Mouse (Mus musculus) left cerebral cortex, adult 8-10 months (tissue): ENCODE measurements around the gene Rftn1. TPM values are rescaled to one million over a fixed set of nuclear protein-coding genes. Genes with fewer than 3 reads are reported as not detected.
A peak's percentile ranks its signal among the peaks of the same experiment; 100 is the strongest.

Source experiments
- DNase-seq, 2 experiments: peaks; one replicate each; pipeline ENCODE4 v3.0.0; 2022; ENCODE audit warnings: low spot score in 2 of 2
- total RNA-seq, 4 experiments: library from RNA; stranded (reverse); gene quantifications; 2 replicates each; pipeline ENCODE4 v1.2.4; 2022

The Rftn1 gene
- total RNA-seq, 4 experiments from 2014 or later, result 11.5 to 15.3 (median 13.1) TPM

DNA sequence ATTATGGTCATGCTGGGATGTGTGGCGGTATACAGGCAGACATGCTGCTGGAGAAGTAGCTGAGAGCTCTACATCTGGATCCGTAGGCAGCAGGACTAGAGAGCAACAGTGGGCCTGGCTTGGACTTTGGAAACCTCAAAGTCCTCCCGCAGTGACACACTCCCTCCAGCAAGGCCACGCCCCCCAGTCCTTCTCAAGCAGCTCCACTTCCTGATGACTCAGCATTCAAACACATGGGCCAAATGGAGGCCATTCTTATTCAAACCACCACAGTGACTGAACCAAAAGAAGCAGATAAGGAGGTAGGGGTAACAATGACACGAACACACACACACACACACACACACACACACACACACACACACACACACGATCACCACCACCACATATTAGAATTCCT lies 17.7 kb downstream of the Rftn1 start:
- no peak for DNase-seq

DNA sequence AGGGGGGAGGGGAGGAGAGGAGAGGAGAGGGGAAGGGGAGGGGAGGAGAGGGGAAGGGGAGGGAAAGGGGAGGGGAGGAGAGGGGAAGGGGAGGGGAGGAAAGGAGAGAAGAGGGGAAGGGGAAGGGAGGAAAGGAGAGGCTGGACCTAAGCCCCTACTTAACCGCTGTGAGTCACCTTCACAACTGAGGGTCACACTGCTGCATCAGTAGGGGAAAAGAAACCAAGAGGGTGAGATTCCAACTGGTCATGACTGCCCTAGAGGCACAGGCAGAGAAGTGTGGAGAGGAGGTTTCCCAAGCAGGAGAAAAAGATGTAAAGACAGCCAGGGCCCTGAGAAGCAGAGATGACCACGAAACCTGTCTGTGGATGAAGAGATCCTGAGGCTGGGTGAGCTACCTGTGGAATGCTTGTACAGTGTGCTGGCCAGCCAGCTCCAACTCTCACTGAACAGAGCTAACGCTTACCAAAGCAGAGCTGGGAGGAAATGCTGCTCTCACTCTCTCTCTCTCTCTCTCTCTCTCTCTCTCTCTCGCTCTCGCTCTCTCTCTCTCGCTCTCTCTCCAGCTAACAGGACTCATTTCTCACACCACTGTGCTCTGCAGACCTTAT lies 19.4 kb downstream of the Rftn1 start:
- DNase-seq, result no peak

DNA sequence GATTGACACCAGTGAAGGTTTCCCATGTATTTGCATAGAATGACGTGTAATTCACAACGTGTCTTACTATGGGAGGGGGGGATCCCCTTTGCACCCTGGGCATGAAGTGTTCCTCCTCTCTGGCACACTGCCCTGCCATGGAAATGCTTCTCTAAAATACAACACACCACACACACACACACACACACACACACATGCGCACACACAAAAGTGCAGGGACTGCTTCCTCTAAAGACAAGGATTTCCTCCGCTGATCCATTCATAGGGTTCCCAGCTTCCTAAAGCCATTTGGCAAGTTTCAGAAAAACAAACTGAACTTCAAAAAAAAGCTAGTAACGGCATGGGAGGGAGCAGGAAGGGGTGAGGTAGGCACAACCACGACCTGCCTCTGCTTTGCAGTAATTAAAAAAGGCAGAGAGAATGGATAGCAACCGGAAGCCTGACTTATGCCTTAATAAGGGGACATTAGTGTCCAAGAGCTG lies 20.5 kb downstream of the Rftn1 start:
- DNase-seq, result no peak

DNA sequence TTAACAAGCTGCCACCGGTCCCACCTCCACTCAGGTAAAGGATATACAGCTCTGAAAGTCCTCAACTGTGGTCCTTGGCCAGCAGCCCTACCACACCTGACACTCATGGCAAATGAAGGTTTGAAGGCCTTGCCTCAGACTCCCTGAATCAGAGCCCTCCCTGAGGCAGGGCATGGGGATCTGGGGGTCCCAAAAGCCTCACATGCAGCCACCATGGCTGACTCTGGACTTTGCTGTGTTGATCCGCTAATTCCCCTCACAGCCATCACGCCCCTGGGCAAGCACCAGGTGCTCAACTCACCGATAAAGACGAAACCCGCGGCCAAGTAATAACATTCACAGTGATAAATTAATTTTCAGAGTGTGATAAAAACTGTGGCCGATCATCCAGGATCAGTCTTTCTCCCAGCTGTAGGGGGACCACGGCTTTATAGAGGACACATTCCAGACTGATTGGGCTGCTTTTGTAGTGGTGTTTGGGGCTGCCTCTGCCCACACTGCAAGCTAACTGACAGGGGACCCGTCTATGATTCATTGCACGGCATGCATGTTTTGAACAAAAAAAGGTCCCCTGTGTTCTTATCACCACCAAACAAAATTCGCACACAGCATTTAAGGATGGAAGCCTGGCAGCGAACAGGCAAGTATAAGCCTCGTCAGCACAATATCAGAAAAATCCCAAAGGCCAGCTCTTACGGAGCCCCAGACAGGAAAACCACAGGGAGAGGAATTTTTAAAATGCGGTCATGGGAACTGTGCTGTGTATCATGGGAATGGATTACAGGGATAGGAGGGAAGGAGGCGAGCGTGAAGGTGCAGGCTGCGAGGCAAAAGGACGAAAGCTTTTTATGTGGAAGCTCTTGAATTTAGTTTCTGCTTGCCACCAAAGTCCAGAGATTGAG lies 29.3 kb downstream of the Rftn1 start:
- DNase-seq, result no peak

DNA sequence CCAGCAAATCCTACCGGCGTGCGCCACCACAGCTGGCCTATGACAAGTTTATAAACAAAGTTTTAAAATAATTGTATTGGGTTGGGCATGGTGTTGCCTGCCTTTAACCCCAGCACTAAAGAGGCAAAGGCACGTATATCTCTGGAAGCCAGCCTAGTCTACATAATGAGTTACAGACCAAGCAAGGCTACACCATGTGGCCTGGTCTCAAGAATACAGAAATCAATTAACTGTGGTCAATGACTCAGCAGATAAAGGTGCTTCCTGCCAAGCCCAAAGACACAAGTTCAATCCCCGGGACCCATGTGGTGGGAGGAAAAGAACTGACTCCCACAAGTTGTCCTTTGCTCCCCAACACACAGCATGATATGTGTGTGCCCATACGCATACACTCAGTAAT lies 30.1 kb downstream of the Rftn1 start:
- DNase-seq, result no peak

DNA sequence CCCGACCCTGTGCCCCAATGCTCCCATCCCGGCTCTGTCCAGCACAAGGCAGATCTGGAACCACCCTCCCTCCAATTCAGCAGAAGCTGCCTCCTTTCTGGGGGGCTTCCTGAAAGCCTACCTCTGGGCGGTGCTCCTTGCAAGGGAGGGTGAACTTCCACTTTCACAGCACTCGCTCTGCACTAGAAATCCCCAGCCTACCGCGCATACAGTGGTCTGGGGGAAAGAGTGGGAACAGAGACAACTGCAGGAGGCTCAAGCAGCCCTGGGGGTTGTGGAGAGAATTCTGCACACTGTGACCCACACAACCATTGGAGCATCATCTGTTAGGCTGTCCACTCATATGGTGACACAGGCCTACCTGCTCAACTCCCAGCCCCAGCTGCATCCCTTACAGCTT lies 30.7 kb downstream of the Rftn1 start:
- no peak for DNase-seq

DNA sequence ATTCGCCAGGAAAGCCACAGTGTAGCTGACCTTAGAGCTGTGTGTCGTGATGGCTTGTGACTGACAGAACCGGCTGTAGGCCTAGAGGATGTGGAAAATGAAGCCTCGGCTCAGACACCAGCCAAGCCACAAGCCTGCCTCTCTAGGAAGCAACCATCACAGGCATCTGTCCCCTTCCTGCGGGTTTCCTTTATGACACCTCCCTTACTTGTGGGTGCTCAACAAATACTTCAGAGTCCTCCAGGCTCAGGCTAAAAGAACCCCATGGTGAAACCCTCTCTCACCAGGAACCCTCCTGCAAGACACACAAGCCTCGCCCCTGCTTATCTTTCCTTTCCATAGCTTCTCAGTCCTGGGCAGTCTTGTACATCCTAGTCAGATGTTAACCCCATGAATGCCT lies 31.9 kb downstream of the Rftn1 start:
- no peak for DNase-seq

DNA sequence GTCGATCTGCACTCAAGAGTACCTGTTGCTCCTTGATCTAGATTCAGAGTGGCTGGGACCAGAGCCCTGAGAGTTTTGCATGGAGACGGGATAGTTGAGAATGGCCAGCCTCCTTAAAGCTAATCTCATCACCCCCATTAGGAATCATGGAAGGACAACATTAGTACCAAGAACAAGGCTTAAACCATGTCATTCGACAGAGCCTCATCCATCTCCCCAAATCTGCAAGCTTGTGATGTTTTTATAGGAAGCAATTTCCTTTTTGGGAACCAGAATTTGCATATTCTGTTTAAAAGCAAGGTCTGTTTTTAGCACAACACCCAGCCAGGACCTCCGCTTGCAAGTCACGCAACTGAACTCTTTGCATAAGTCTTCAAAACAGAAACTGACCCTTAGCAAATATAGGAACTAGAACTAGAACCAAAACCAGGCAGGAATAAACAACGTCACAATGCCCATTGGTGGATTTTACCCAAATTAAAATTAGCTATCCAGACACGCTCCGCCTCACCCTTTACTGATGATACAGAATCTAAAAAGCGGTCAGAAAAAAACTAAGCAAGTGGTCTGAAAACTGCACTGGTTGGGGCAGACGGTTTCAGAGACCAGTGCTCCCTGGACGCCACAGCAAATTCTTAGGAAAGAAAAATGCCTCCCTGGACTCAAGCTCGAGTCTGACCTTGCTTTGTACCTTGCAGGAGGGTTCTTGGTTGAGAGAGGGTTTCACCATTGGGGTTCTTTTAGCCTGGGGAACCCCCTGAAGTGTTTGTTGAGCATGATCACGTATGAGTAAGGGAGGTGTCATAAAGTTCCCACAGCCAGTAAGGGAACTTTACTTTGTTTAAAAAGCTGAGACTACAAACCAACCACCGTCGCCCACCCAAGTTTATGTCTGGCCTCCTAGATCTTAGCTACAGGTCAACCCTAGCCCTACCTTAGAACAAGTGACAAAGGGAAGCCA lies 33.0 kb downstream of the Rftn1 start:
- no peak for DNase-seq

DNA sequence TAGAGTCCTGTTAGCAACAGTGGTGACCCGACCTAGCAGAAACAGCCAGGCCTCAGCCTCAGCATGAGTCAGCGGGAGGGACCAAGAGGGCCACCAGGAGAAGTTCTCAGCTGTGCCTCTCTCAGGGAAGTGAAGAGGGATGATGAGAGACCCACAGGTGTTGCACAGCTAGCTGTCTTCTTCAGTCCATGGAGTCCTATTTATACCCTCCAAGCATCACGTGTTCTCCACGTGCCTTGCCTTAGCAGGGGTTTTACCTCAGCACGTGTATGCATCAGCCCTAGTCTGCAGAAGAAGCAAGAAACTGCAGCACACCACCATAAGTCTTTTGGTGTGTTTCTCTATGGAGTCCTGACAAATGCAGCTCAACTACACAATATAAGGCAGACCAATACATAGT lies 38.4 kb downstream of the Rftn1 start:
- no peak for DNase-seq

DNA sequence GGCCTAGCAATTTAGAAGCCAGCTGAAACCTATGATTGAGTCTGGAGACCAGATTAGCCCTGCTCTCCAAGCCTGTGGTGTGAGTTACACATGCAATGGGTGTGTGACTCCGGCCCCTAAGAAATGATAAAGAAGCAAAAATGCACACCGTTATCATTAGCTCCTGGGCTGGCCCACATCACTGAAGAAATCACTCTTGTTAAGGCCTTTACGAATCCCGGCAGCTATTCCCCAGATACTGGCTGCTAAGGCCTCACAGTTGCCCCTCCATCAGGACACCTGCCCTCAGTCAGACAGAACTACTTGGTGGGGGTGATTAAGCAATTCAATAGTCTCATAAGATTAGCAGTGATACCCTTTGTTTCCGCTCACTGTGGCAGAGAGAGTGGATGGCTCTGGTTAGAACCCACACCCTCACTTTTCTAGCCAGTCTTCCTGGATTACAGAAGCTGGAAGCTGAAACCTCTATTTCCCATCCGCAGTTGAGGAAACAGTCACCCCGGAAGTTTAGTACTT lies 39.2 kb downstream of the Rftn1 start:
- DNase-seq, result no peak

DNA sequence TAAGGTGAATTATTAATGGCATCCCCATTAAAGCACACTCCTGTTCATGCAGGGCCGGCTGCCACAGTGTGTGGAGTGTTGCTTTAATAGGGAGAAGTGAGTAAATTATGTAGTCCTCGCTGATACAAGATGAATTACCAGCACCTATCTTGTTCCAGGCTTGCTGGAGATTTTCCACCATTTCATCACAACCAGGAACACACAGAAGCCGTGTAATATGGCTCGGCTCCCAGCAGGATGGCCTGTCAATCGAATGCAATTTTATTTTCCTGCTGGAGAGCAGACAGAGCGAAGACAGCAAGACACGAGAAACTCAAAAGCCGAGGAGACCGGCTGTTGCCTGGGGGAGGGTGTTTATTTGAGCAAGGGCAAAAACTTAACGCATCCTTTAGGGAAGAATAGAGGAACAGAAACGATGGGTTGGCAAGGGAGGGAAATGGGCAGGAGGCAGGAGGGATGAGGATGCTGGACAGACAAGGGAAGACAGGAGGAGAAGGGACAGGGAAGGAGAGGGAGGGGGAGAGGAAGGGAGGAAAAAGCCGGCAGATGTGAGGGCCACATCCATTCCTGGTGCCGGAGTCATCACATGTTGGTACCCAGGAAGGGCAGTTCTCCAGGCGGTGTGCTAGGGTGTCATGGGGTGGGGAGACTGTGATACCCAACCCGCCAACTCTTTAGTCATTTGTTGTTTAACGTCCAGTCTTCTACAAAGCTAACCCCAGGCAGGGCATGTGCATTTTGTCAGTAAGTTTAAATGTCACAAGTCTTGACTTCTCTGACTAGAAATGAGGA lies 39.9 kb downstream of the Rftn1 start:
- peak in 1 of 2 experiments; percentile 16 for DNase-seq

DNA sequence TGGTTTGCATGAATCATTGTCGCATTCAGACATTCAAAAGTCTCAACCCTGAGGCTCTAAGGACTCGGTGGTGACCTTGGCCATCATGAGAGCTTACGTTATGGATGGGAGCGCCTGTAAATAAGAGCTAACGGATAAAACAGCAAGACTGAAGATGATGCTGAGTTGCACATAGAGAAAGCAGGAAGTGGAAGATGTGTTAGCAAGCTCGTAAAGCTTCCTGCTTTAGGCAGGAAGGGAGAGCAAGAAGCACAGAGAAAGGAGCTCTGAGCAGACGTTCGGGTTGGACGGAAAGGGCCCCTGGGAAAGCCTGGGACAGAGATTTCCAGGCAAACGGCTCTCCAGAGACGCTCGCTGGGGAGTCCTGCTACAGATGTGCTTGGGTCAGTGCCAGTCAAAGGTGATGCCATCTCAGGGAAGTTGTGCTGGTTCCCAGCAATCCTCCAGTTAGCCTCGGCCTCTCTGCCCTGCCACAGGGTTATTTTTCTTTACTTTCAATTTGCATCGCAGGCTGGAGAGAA lies 40.7 kb downstream of the Rftn1 start:
- no peak for DNase-seq

DNA sequence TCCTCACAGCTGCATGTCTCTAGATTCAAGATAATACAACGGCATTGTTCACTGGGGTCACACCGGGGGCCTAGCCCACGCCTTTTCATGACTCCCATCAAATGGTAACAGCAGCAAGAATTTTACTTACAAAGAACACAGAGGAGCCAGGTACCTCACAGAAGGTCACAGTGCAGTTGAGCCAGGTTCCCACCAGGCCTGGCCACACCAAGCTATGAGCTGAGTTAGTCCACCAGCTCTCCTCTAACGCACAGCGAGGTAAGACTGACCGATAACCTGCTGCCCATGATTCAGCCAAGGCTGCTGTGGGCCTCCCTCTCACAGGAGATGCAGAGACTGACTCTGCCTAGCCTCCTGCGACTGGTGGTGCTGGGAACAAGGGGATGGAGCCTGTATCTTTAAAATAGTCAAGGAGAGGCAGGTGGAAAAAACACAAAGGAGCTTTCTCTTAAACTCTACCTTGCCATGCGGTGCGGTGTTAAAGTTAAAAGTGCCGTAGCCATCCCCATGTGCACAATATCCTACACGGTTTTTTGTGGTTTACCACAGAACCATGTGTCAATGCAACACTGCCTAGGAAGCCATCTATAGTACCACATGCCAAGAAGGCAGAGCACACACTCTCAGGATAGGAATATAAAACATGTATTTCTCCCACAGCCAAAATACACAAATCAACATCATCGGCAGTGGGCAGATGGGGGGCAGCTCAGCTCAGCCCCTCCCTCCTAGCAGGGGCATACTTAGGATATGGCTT lies 42.5 kb downstream of the Rftn1 start:
- DNase-seq, result no peak

DNA sequence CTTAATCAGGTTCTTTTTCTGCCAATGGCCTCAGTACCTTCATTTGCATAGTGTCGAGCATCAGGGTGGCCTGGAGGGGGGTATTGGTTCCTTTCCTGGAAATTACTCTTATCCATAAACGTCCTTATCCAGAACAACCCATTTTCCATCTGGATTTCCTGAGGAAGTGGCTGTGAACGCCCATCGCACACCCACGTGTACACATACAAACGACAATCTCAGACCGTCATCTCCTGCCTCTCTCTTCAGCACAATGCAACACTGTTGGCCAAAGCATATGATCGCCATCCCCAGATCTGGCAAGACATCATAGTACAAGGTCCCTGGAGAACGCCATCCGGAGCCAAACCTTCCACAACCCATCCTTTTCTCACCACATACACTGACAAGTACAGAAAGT lies 47.1 kb downstream of the Rftn1 start:
- DNase-seq, result no peak

DNA sequence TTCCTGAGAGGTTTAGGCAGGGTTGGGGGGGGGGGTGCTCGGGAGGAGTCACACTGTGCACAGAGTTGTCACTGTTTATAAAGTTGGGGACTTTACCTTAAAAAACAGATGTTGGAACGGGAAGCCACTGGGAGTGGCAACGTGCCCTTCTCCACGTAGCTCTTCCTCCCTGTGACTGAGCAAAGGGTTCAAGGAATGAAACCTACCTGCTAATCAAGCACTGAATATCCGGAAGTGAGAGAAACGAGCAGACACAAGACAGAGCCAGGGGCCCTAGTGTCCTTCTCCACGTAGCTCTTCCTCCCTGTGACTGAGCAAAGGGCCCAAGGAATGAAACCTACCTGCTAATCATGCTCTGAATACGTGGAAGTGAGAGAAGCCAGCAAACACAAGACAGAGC lies 47.9 kb downstream of the Rftn1 start:
- DNase-seq, result no peak

DNA sequence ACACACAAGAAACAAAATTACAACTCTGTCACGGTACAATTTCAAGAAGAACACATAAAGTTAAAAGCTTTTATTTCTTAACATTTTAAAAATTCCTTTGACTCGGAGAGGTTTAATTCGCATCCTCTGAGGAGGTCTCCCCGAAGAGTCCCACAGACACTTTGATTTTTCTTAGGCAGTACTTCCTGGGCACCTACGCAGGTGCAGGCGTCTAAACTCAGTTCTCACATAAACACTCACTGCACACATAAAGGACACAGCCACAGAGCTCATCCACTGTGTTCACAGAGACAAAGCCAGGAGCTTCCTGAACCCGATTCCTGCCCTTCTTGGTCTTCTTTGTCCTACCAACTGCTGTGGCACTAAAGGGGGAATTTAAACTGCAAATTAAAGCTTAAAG lies 48.3 kb downstream of the Rftn1 start:
- DNase-seq, result no peak

DNA sequence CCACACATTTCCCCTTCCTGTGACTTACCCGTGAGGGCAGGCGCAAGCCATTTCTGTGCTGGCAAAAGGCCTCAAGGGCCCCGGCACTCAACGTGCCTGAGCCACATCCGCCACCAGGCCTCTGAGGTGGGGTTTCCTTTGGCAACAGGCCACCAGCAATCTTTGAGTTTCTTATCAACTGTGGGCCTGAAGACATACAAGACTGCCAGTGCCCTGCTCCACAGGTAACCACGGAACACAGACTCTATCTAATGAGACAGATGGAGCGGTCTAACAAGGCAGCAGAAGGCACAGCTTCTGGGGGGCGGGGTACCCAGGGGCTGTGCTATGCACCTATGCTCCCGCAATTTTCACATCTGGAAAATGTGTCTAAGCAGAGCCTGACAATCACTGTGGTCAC lies 54.4 kb downstream of the Rftn1 start:
- DNase-seq, result no peak

DNA sequence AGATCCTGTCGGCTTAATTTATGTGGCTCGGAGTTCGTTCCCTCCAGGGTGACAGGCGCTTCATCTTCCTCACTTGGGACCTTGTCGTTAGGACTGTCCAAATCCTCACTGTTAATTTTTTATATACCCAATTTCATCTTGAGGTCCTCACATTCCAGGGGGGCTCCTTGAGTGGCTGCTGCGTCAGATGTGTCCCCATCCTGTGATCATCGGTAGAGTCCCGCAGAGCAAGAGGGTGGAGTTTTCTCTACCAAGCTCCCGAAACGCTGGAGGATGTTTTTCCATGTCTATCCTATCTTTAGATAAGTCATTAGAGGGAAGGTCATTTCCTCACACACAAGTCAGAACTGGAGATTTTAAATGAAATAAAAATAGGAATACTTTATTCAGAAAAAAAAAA lies 55.0 kb downstream of the Rftn1 start:
- no peak for DNase-seq

DNA sequence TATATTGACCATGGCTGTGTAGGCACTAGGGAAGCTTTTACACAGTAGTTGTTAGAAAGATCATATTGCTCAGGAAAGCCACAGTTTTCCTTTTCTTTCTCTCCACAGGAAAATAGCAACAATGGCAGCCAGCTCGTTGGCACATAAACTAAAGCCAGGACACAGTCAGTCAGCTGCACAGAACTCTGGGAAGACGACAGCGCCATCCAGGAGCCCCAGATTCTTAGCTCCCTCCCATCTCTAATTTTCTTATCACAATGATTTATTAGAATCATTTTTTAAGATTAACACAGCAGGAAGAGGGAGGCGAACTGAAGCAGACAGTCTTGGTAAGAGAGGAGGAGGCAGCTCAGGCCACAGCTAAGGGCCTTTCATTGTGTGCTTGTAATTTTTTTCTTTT lies 58.8 kb downstream of the Rftn1 start:
- no peak for DNase-seq

DNA sequence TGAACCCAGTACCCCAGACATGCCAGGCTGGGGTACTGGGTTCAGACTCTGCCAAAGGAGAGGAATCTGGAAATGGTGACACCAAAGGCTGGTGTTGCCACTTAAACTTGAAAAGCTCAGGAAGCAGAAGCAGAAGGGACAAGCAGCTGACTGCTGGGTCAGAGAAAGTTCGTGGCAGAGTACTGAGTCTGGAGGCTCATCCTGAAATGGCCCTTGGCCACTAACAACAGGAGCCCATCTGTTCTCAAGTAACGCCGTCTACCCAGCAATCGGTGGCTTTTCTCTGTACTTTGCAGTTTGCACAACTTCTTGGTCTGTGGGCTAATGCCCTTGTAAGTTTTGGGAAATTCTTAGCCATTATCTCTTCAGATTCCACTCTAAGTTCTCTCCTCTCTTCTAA lies 60.1 kb downstream of the Rftn1 start:
- no peak for DNase-seq
